Mouse (Mus musculus) megakaryocyte, embryonic 14.5 days (primary cell): ENCODE data around the gene Cd177.
"Not testable (repeated sequence)": the region's sequence is repeated elsewhere in the genome, so short reads cannot be mapped to it uniquely, and the experiment has no call there.

Experiments used
- FLI1 ChIP-seq: IDR thresholded peaks from 2 replicates; pipeline ENCODE4 v1.6.1; 2012; ENCODE audit warnings: low read length, inconsistent platforms, mixed read lengths
- GATA1 ChIP-seq: IDR thresholded peaks from 3 replicates; pipeline ENCODE4 v1.6.1; 2012; ENCODE audit warnings: mixed read lengths, low read length, inconsistent platforms, borderline replicate concordance

DNA sequence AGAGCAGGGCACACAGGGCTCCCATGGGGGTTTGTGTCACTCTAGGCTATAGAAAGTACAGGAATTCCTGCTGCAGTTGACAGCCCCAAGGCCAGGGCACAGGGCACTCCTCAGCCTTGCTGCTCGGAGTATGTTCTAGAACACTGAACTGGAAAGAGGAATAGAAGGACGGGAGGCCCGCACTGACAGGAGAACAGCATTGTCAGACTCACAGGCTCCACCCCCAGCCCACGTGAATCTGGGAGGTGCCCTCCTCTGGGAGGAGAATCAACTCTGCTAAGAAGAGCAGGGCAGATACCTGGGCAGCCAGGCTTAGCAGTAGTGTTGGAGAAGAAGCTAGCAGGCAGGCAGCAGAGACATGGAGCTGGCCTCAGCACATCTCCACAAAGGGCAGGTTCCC, 16.8 kb upstream of the Cd177 start, which contains the start of gene Ceacam10:
- not testable (repeated sequence) for TF ChIP-seq FLI1, GATA1
